Mouse (Mus musculus): ENCODE data around the gene Kif17. TPM values are rescaled to one million over a fixed set of nuclear protein-coding genes. Genes with fewer than 3 reads are reported as not detected.

The Kif17 gene
- not detected for total RNA-seq (2023)

GRCm38 (mm10) chr4:138250088-138250960, at the start of gene Kif17, which contains the start of gene Sh2d5:
TSS of gene Kif17 (plus strand) at chr4:138250435.
TSS of gene Sh2d5 (plus strand) at chr4:138250403.

GRCm38 (mm10) chr4:138216200-138216890, 33.9 kb upstream of the Kif17 start, which contains the start of gene Hp1bp3:
TSS of gene Hp1bp3 (plus strand) at chr4:138216296.

GRCm38 (mm10) chr4:138304340-138305104, 54.3 kb downstream of the Kif17 start, which contains the start of gene Ddost:
TSS of gene Ddost (plus strand) at chr4:138304730.

DNA sequence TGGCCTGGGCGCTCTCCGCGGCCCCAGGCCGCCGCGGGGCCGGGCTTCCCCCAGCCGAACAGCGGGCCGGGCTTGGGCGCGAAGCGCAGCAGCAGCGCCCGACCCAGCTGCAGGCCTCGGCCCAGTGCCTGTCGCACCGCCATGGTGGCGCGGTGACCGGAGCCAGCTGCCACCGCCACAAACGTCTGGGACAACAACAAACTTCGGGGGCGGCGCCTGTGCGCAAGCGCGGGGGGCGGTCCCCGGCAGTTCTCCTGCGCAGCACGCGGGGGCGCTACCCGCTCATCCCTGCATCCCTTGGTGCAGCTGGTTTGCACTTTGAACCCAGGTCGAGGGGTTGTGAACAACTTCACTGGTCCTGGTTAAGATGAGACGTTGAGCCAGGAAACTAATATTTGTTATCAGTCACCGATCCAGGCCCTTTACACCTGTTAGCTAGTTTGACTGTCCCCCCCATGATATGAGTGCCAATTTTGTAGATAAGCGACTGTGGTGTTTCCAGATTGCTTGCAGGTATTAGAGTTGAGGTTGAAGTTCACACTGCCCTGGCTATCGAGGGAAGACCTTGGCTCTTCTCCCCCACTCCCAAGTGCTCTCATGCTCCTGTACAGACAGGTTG, 76.0 kb downstream of the Kif17 start, which contains the start of gene Pink1:
Pink1 (minus strand) TSS at position 231 of the 619 bp plus-strand sequence.

Other genes starting within 250 kb of the Kif17 start
- 100 to 1,000 TPM; 202 to 204 TPM for gene Hp1bp3, start 34.1 kb upstream of the Kif17 start, total RNA-seq (2023)
- 1 to 10 TPM in 1 of 2 experiments, under 1 TPM in 1; 0.82 to 2.1 TPM for gene Sh2d5, start within 50 bp of the Kif17 start, total RNA-seq (2023)
- gene Ddost, start 54.3 kb downstream of the Kif17 start, total RNA-seq (2023), result 10 to 100 TPM; 69.6 to 71.6 TPM
- gene Pink1, start 75.9 kb downstream of the Kif17 start, total RNA-seq (2023), result 10 to 100 TPM; 42.4 to 49.5 TPM
- gene Cda, start 117.6 kb downstream of the Kif17 start, total RNA-seq (2023), result not detected
- not detected for gene Fam43b, start 146.1 kb downstream of the Kif17 start, total RNA-seq (2023)
- 10 to 100 TPM; 36.1 to 38.8 TPM for gene Mul1, start 184.2 kb downstream of the Kif17 start, total RNA-seq (2023)
- 1 to 10 TPM; 1.8 to 1.9 TPM for gene Camk2n1, start 203.9 kb downstream of the Kif17 start, total RNA-seq (2023)